Comparison of ENCODE assay signal across 8 mouse cellular contexts in genomic region chr7:142393191-142393590, GRCm38 (mm10). TPM values are rescaled to one million over a fixed set of nuclear protein-coding genes. Genes with fewer than 3 reads are reported as not detected.
DNase-seq lines count a peak whose midpoint lies in the region; ATAC-seq and TF ChIP-seq lines count a peak whose summit lies in the region.
"Had no signal": no experiment of that assay in that cellular context is flagged by ENCODE, and none has a peak within 500 bp of the region (broad histone marks: within the 10 kb centered on the region; RNA-seq: fewer than 3 reads in every experiment).

No protein-coding gene starts in this region.

- H3K36me3 ChIP-seq in liver, postnatal 0 days (replicated peaks; ENCODE audit: insufficient read depth, low read length): no peaks in the 10 kb centered on the region
- H3K36me3 ChIP-seq in hindbrain, postnatal 0 days (ENCODE audit: insufficient read depth, low read length): no peaks in the 10 kb centered on the region

- ATAC-seq in liver, postnatal 0 days: peak; percentile 83
- ATAC-seq in hindbrain, postnatal 0 days: no peak

- DNase-seq in A20 (ENCODE audit: low read depth, low spot score): peak; percentile 48
- peak; percentile 58 for DNase-seq in ES-CJ7 (ENCODE audit: low read depth, low spot score)
- peak; percentile 27 for DNase-seq in embryo, embryonic 11 days
- peak; percentile 84 for DNase-seq in liver, postnatal 0 days
- no peak for DNase-seq in left cerebral cortex, postnatal 25 days (ENCODE audit: low spot score in 2 of 2)
- no peak for DNase-seq in hindbrain, postnatal 0 days (ENCODE audit: low spot score)
- DNase-seq in layer of hippocampus, adult 9-11 months: no peak

- TF ChIP-seq CTCF in liver, postnatal 0 days (IDR thresholded peaks at IDR 0.05; ENCODE audit: low read depth): no peak
- TF ChIP-seq CTCF in hindbrain, postnatal 0 days (IDR thresholded peaks at IDR 0.05; ENCODE audit: low read depth): no peak

- peak overlapping the region; percentile 48 for H3K4me2 ChIP-seq in liver, postnatal 0 days (ENCODE audit: low read depth, low read length)
- H3K4me2 ChIP-seq in hindbrain, postnatal 0 days (ENCODE audit: low read depth, low read length): no peak overlapping the region

- peak; percentile 74 for TF ChIP-seq EP300 in liver, postnatal 0 days (IDR thresholded peaks at IDR 0.05; ENCODE audit: low read depth)

- H3K9ac ChIP-seq in liver, postnatal 0 days (replicated peaks): no peak overlapping the region; the same call in 1 of the 2 replicates
- no peak overlapping the region for H3K9ac ChIP-seq in hindbrain, postnatal 0 days (replicated peaks; ENCODE audit: low read length)

- intact Hi-C loops in left cerebral cortex, postnatal 25 days (cut with DNase I): no loop called here

- H3K4me1 ChIP-seq in liver, postnatal 0 days (ENCODE audit: insufficient read depth): peaks cover 55% of the 10 kb centered on the region
- no peaks in the 10 kb centered on the region for H3K4me1 ChIP-seq in hindbrain, postnatal 0 days (ENCODE audit: insufficient read depth, low read length)

- no peaks in the 10 kb centered on the region for H3K9me3 ChIP-seq in liver, postnatal 0 days (ENCODE audit: low read length)
- H3K9me3 ChIP-seq in hindbrain, postnatal 0 days (ENCODE audit: low read length): no peaks in the 10 kb centered on the region

- H3K27me3 ChIP-seq in liver, postnatal 0 days (ENCODE audit: insufficient read depth, low read length): no peaks in the 10 kb centered on the region
- no peaks in the 10 kb centered on the region for H3K27me3 ChIP-seq in hindbrain, postnatal 0 days (ENCODE audit: insufficient read depth, low read length)

- 16% methylated on average over 4 of the region's 4 CpGs for WGBS in liver, postnatal 0 days (ENCODE audit: insufficient replicate concordance)
- WGBS in hindbrain, postnatal 0 days: 26% methylated on average over 4 of the region's 4 CpGs

- H3K27ac ChIP-seq in liver, postnatal 0 days (ENCODE audit: low read depth): peak overlapping the region; percentile 84
- no peak overlapping the region for H3K27ac ChIP-seq in hindbrain, postnatal 0 days

- no peak overlapping the region for H3K4me3 ChIP-seq in liver, postnatal 0 days (ENCODE audit: low read depth, low read length)
- H3K4me3 ChIP-seq in hindbrain, postnatal 0 days (ENCODE audit: low read length): no peak overlapping the region

RNA-seq across cellular contexts. Expression of gene Ctsd, which starts 5.4 kb away (rescaled TPM):
- polyA plus RNA-seq in liver, postnatal 0 days (2015; fragmentation: Nextera tagmentation; extraction: Ambion mirVana): 311 and 324 TPM in 2 replicates
- 100 to 1,000 TPM; 318 to 337 TPM for total RNA-seq in left cerebral cortex, postnatal 25 days (2021)
- 638 and 755 TPM in 2 replicates for total RNA-seq in hindbrain, postnatal 0 days (2014; rRNA removed)
- 400 and 402 TPM in 2 replicates for polyA plus RNA-seq in hindbrain, postnatal 0 days (2015; fragmentation: Nextera tagmentation; extraction: Ambion mirVana)

RNA-seq across cellular contexts. Expression of gene Gm49369, which starts 10.7 kb away (rescaled TPM):
- polyA plus RNA-seq in liver, postnatal 0 days (2015; fragmentation: Nextera tagmentation; extraction: Ambion mirVana): not detected in 2 replicates
- total RNA-seq in left cerebral cortex, postnatal 25 days (2021): 1 to 10 TPM in 1 of 2 experiments, under 1 TPM in 1; 0.57 to 6.8 TPM
- total RNA-seq in hindbrain, postnatal 0 days (2014; rRNA removed): 1.0 TPM in 1 of 2 replicates, not detected in the other
- polyA plus RNA-seq in hindbrain, postnatal 0 days (2015; fragmentation: Nextera tagmentation; extraction: Ambion mirVana): 2.1 and 2.9 TPM in 2 replicates

RNA-seq across cellular contexts. Expression of gene Ifitm10, which starts 19.6 kb away (rescaled TPM):
- 2.1 and 2.2 TPM in 2 replicates for polyA plus RNA-seq in liver, postnatal 0 days (2015; fragmentation: Nextera tagmentation; extraction: Ambion mirVana)
- 10 to 100 TPM; 26.4 to 28.8 TPM for total RNA-seq in left cerebral cortex, postnatal 25 days (2021)
- 22.7 and 25.4 TPM in 2 replicates for total RNA-seq in hindbrain, postnatal 0 days (2014; rRNA removed)
- polyA plus RNA-seq in hindbrain, postnatal 0 days (2015; fragmentation: Nextera tagmentation; extraction: Ambion mirVana): 17.2 and 19.9 TPM in 2 replicates

RNA-seq across cellular contexts. Expression of gene Syt8, which starts 41.5 kb away (rescaled TPM):
- not detected in 2 replicates for polyA plus RNA-seq in liver, postnatal 0 days (2015; fragmentation: Nextera tagmentation; extraction: Ambion mirVana)
- not detected for total RNA-seq in left cerebral cortex, postnatal 25 days (2021)
- not detected in 2 replicates for total RNA-seq in hindbrain, postnatal 0 days (2014; rRNA removed)
- 0.15 TPM in 1 of 2 replicates, not detected in the other for polyA plus RNA-seq in hindbrain, postnatal 0 days (2015; fragmentation: Nextera tagmentation; extraction: Ambion mirVana)
- polyA plus RNA-seq: heart, postnatal 0 days had no signal

RNA-seq across cellular contexts. Expression of gene Tnni2, which starts 48.4 kb away (rescaled TPM):
- polyA plus RNA-seq in liver, postnatal 0 days (2015; fragmentation: Nextera tagmentation; extraction: Ambion mirVana): 6.9 and 72.7 TPM in 2 replicates
- not detected for total RNA-seq in left cerebral cortex, postnatal 25 days (2021)
- 1.3 and 8.5 TPM in 2 replicates for total RNA-seq in hindbrain, postnatal 0 days (2014; rRNA removed)
- polyA plus RNA-seq in hindbrain, postnatal 0 days (2015; fragmentation: Nextera tagmentation; extraction: Ambion mirVana): 0.63 TPM in 2 replicates

Comparison
In these comparisons a context has a peak if more than half of its experiments do, and no peak if none do; other contexts are left out.
1. DNase-seq: peak in A20 (single experiment), ES-CJ7 (single experiment), embryo, embryonic 11 days (single experiment) and liver, postnatal 0 days (single experiment); none in left cerebral cortex, postnatal 25 days (0 of 2), hindbrain, postnatal 0 days (single experiment) and layer of hippocampus, adult 9-11 months (single experiment).